Mouse (Mus musculus) thymus, adult 2 months (tissue): Measurements from ENCODE around the gene Map1s. TPM values are rescaled to one million over a fixed set of nuclear protein-coding genes. Genes with fewer than 3 reads are reported as not detected.

Source experiments
- DNase-seq: peaks from one replicate; pipeline ENCODE4 v3.0.0; 2021
- H3K27ac ChIP-seq: fragments of 200-500 bp; 2 replicates; pipeline ENCODE4 v1.5.1; 2012; ENCODE audit warnings: low read length, control low read depth; ENCODE audit not compliant: control insufficient read depth, insufficient read depth
- H3K27me3 ChIP-seq: fragments of 200-500 bp; 2 replicates; pipeline ENCODE4 v1.6.1; 2012; ENCODE audit warnings: mild to moderate bottlenecking, low read length, moderate library complexity, mixed read lengths; ENCODE audit not compliant: control insufficient read depth, insufficient read depth
- H3K36me3 ChIP-seq: fragments of 200-500 bp; 2 replicates; pipeline ENCODE4 v1.6.1; 2012; ENCODE audit warnings: mild to moderate bottlenecking, low read length, moderate library complexity; ENCODE audit not compliant: control insufficient read depth, insufficient read depth
- H3K4me1 ChIP-seq: fragments of 200-500 bp; replicated peaks from 2 replicates; pipeline ENCODE4 v1.6.1; 2012; ENCODE audit warnings: low read length; ENCODE audit not compliant: control insufficient read depth, insufficient read depth
- H3K4me3 ChIP-seq: fragments of 200-500 bp; 2 replicates; pipeline ENCODE4 v1.5.1; 2012; ENCODE audit warnings: mild to moderate bottlenecking, low read length, control low read depth, moderate library complexity; ENCODE audit not compliant: control insufficient read depth, insufficient read depth
- CTCF ChIP-seq: fragments of 200-500 bp; IDR thresholded peaks from 2 replicates; pipeline ENCODE4 v1.5.1; 2012; ENCODE audit warnings: mild to moderate bottlenecking, control low read depth, low read length, moderate library complexity, borderline replicate concordance; ENCODE audit not compliant: control insufficient read depth, poor library complexity, insufficient read depth; ENCODE audit errors: extremely low read depth
- POLR2A ChIP-seq: fragments of 200-500 bp; IDR thresholded peaks from 2 replicates; pipeline ENCODE4 v1.6.1; 2012; ENCODE audit warnings: mild to moderate bottlenecking, low read length, control low read depth, moderate library complexity; ENCODE audit not compliant: control insufficient read depth, poor library complexity, insufficient read depth; ENCODE audit errors: extremely low read depth
- WGBS: fragments of 180-500 bp; shearing (Covaris S2); methylation state at CpG from one replicate; pipeline ENCODE4 v1.1.7; 2018; 5-methylcytosine and 5-hydroxymethylcytosine counted together
- polyA plus RNA-seq: library from polyadenylated mRNA; depleted of rRNA; stranded (reverse); fragments of >200 nt; gene quantifications from 2 replicates; pipeline ENCODE4 v1.2.3, GENCODE M21; 2012; rRNA removed

Map1s gene
- 145 and 151 TPM in 2 replicates for polyA plus RNA-seq

DNA sequence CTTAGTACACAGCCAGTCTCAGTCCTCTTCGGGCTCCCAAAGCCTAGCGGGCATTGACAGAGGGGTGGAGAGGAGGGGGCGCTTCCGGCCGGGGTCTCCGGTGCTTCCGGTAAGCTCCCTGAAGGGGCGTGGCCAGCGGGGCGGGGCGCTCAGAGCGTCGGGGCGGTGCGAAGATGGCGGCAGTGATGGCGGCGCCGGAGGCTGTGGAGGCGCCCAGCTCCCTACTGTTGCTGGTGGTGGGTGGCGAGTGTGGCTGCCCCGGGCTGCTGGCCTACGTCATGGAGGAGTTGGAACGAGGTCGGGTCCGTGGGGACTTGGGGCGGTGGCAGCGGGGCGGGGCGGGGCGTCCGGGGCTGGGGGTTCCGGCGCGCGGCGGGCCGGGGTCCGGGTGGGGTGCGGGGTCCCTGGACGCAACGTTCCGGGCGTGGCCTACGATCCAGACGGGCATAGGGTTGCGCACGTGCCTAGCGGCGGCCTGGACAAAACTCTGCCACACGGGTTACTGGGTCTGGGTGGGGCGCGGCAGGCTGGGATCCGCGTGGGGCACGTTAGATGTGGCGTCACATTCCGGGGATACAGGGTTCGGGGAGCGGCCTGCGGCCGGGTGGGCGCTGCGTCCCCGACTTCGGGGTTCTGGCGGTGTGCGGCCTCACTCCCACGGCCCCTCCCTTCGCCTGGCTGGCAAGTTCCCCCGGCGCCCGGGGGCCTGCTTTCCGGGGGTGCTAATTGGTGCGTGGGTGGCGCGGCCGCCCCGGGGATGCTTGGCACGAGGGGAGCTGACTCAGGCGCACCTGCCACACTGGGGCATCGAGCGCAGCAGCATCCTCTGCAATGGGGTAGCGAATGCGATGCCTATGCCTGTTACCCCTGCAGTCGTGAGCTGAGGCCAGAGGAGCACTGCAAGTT, at the start of gene Map1s:
Map1s (plus strand) TSS at position 102 of the 906 bp plus-strand sequence.
- TF ChIP-seq POLR2A (peak; percentile 67), CTCF (peak; percentile 54; the same call in 1 of the 2 replicates)
- Histone ChIP-seq H3K36me3 (no peaks in the 10 kb centered on the region), H3K4me3 (peak within 1 kb of the TSS; percentile 64), H3K27ac (peak within 1 kb of the TSS; percentile 30; the same call in 1 of the 2 replicates), H3K4me1 (peaks cover 10% of the 10 kb centered on the region), H3K27me3 (no peaks in the 10 kb centered on the region)
- peak; percentile 90 for DNase-seq
- 1% methylated on average over 78 of the region's 86 CpGs for WGBS

GRCm38 (mm10) chr8:70856028-70856427, 49.7 kb upstream of the Map1s start:
- 85% methylated on average over 5 of the region's 5 CpGs for WGBS
- Histone ChIP-seq H3K27ac (no peak overlapping the region), H3K36me3 (no peaks in the 10 kb centered on the region), H3K27me3 (no peaks in the 10 kb centered on the region), H3K4me1 (peaks cover 7% of the 10 kb centered on the region), H3K4me3 (no peak overlapping the region)
- no peak for TF ChIP-seq POLR2A
- TF ChIP-seq CTCF = no peak
- no peak for DNase-seq

GRCm38 (mm10) chr8:70856541-70857197, 49.1 kb upstream of the Map1s start:
- Histone ChIP-seq H3K36me3 (no peaks in the 10 kb centered on the region), H3K4me1 (peaks cover 7% of the 10 kb centered on the region), H3K4me3 (0 out of 2 replicates have a peak overlapping the region, but pooled peaks have one; percentile 12), H3K27me3 (no peaks in the 10 kb centered on the region; the same call in 1 of the 2 replicates), H3K27ac (no peak overlapping the region)
- WGBS = 22% methylated on average over 33 of the region's 33 CpGs
- DNase-seq = peak; percentile 39
- TF ChIP-seq POLR2A = no peak
- TF ChIP-seq CTCF = no peak

GRCm38 (mm10) chr8:70857516-70857915, 48.2 kb upstream of the Map1s start:
- Histone ChIP-seq H3K36me3 (no peaks in the 10 kb centered on the region), H3K27ac (no peak overlapping the region), H3K4me1 (peaks cover 7% of the 10 kb centered on the region), H3K4me3 (no peak overlapping the region), H3K27me3 (peaks cover 5% of the 10 kb centered on the region; the same call in 1 of the 2 replicates)
- WGBS = 33% methylated on average over 4 of the region's 4 CpGs
- peak; percentile 37 for DNase-seq
- TF ChIP-seq POLR2A (no peak), CTCF (no peak)

DNA sequence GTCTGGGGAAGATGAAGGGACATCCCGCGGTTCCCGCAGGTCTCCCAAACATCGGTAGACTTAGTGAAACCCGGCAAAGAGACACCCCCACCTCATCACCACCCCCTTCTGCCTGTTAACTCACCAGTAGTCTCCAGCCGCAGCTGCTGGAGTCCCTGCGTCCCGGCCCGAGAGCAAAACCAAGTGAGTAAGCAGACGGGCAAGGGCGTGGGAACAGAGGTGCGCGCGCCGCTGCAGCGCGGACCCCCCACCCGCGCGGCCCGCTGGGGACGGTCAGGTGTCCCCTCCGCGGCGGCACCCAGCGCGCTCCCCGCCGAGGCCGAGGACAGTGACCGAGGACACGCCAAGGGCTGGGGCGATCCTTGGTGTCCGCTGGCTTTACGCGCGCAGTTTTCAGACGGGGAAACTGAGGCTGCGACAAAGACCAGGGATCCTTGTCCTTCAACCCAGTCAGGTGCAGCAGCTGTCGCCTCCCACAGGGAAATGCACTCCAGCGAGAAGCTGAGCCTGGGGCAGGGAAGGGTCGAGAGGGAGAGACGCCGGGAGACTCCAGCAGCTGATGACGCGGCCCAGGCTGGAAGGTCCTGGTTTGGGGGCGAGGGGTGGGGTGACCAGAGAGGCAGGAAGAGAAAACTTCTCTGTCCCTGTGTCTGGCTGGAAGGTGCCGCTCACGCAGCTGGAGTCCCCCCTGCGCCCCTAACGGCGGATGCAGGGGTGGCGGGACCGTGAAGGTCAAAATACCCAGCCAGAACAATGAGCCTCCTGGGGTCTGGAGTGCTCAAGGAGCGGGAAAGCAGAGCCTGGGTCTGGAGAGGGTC, 42.7 kb upstream of the Map1s start, which contains the start of gene Kcnn1:
Kcnn1 (minus strand) TSS at position 435 of the 818 bp plus-strand sequence.
- H3K27ac ChIP-seq = no peak within 1 kb of the TSS
- WGBS = 2% methylated on average over 55 of the region's 55 CpGs
- H3K36me3 ChIP-seq = no peaks in the 10 kb centered on the region
- peaks cover 26% of the 10 kb centered on the region for H3K27me3 ChIP-seq
- 0 out of 2 replicates have a peak within 1 kb of the TSS, but pooled peaks have one; percentile 2 for H3K4me3 ChIP-seq
- no peak for DNase-seq
- H3K4me1 ChIP-seq = peaks cover 29% of the 10 kb centered on the region
- TF ChIP-seq CTCF (0 out of 2 replicates have a peak, but pooled peaks have one; percentile 40), POLR2A (no peak)

DNA sequence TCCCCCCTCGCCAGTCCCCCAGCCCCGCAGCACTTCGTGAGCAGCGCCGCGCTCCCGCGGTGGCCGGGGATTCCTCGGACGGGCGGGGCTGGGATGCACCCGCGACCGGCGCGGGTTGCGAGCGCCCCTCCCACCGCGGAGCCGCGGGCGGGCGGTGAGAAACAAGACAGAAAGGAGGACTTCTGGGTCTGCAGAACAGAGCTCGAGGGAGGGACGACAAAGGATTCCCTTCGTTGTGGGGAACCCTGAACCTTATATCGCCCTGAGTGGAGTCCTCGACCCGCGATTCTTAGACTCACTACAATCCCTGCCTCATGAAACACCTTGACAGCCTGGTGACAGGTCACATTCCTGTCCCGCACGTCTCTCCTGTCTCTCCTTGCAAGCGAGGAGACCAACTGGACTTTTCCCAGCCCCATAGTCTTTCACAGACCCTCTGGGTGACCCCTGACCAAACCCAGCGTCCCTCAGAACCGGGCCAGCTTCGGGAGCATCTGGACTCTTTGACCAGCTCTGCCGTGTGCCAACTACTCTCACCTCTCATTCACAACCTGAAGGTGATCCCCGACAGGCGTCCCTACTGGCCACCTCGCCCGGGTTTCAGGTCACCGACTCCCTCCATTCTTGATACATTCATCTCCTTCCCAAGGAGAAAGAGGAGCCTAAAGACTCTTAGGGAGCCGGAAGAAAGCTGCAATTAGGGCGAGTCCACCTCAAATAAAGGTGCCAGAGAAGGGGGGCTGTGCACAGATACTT, 41.6 kb upstream of the Map1s start:
- no peak for DNase-seq
- peaks cover 26% of the 10 kb centered on the region for H3K27me3 ChIP-seq
- no peaks in the 10 kb centered on the region for H3K36me3 ChIP-seq
- H3K4me3 ChIP-seq = no peak overlapping the region
- H3K27ac ChIP-seq = no peak overlapping the region
- TF ChIP-seq CTCF (no peak), POLR2A (no peak)
- WGBS = 2% methylated on average over 46 of the region's 46 CpGs
- H3K4me1 ChIP-seq = peaks cover 40% of the 10 kb centered on the region
